In the genomic region with DNA sequence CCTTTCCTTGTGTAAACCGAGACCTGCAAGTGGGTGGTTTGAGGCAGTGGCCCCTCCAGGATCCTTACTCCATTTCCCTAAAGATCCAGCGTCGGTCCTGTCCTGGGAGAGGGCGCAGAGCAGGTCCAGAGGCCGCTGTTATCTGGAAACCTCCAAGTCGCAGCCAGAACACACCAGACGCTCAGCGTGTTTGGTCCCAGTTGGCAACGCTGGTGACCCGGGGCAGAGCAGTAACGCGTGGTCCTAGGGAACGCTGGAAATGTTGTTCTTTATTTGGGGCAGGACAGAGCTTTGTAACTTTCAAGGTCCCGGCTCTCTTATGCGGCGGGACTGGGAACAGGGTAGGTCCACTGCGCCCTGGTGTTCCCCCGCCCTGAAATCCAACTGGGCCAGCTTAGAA, we compare ENCODE assay signal across 9 mouse cellular contexts. TPM values are rescaled to one million over a fixed set of nuclear protein-coding genes. Genes with fewer than 3 reads are reported as not detected.
DNase-seq lines count a peak whose midpoint lies in the region; ATAC-seq and TF ChIP-seq lines count a peak whose summit lies in the region.
"Had no signal": no experiment of that assay in that cellular context is flagged by ENCODE, and none has a peak within 500 bp of the region (broad histone marks: within the 10 kb centered on the region; RNA-seq: fewer than 3 reads in every experiment).

No protein-coding gene starts in this region.

- peaks cover 4% of the 10 kb centered on the region; the same call in 1 of the 2 replicates for H3K27me3 ChIP-seq in heart, postnatal 0 days (ENCODE audit: control insufficient read depth, insufficient read depth, low read length)

- peak overlapping the region; percentile 67 for H3K4me3 ChIP-seq in layer of hippocampus, adult 2 months
- H3K4me3 ChIP-seq in brown adipose tissue, adult 24 weeks (ENCODE audit: insufficient read depth, low read depth, low read length): peak overlapping the region; percentile 92
- H3K4me3 ChIP-seq in heart, postnatal 0 days (ENCODE audit: low read depth, low read length): peak overlapping the region; percentile 92
- peak overlapping the region; percentile 69 for H3K4me3 ChIP-seq in macrophage (ENCODE audit: inconsistent target)

- H3K36me3 ChIP-seq in heart, postnatal 0 days (replicated peaks; ENCODE audit: control insufficient read depth, insufficient read depth, low read length): peaks cover 2% of the 10 kb centered on the region
- no peaks in the 10 kb centered on the region for H3K36me3 ChIP-seq in macrophage (ENCODE audit: inconsistent target)

- WGBS in heart, postnatal 0 days: 4% methylated on average over 18 of the region's 18 CpGs
- 16% methylated on average over 18 of the region's 18 CpGs for WGBS in macrophage (ENCODE audit: missing documents)

- H3K9ac ChIP-seq in heart, postnatal 0 days (replicated peaks; ENCODE audit: low read depth, low read length): peak overlapping the region; percentile 87

- H3K27ac ChIP-seq in layer of hippocampus, adult 2 months: peak overlapping the region; percentile 86
- peak overlapping the region; percentile 61; the same call in 1 of the 2 replicates for H3K27ac ChIP-seq in brown adipose tissue, adult 24 weeks (replicated peaks; ENCODE audit: low read depth, low read length)
- H3K27ac ChIP-seq in heart, postnatal 0 days (ENCODE audit: low read depth): peak overlapping the region; percentile 94
- peak overlapping the region; percentile 33; the same call in 1 of the 2 replicates for H3K27ac ChIP-seq in macrophage

- peak; percentile 10; the same call in 1 of the 2 replicates for ATAC-seq in heart, postnatal 0 days (ENCODE audit: insufficient read depth, low read depth)

- DNase-seq in layer of hippocampus, adult 2 months (ENCODE audit: low spot score in 2 of 2): no peak
- no peak for DNase-seq in layer of hippocampus, adult 8-10 months (ENCODE audit: low spot score in 2 of 2)
- DNase-seq in heart, postnatal 0 days (ENCODE audit: low spot score): no peak
- no peak for DNase-seq in left cerebral cortex, adult 8-10 months (ENCODE audit: low spot score in 2 of 2)
- no peak for DNase-seq in frontal cortex, postnatal 14 days (ENCODE audit: low spot score in 2 of 2)
- DNase-seq in adrenal gland, adult 18-20 months (ENCODE audit: low spot score in 2 of 2): no peak

- H3K79me2 ChIP-seq in macrophage (ENCODE audit: inconsistent target): peaks cover 26% of the 10 kb centered on the region

- peak overlapping the region; percentile 72 for H3K4me2 ChIP-seq in heart, postnatal 0 days (ENCODE audit: low read depth, low read length)

- no peaks in the 10 kb centered on the region for H3K9me3 ChIP-seq in heart, postnatal 0 days (replicated peaks; ENCODE audit: control insufficient read depth, low read length)

- TF ChIP-seq EP300 in heart, postnatal 0 days (IDR thresholded peaks at IDR 0.05; ENCODE audit: low read depth): no peak

- TF ChIP-seq CTCF in layer of hippocampus, adult 2 months (conservative IDR thresholded peaks at IDR 0.05): no peak
- no peak for TF ChIP-seq CTCF in heart, postnatal 0 days (IDR thresholded peaks at IDR 0.05; ENCODE audit: low read depth)

- H3K4me1 ChIP-seq in brown adipose tissue, adult 24 weeks (ENCODE audit: control insufficient read depth, insufficient read depth, insufficient read length, low read length): peaks cover 13% of the 10 kb centered on the region
- peaks cover 26% of the 10 kb centered on the region for H3K4me1 ChIP-seq in heart, postnatal 0 days (ENCODE audit: control insufficient read depth, insufficient read depth)

RNA-seq across cellular contexts. Expression of a gene that starts 0.4 kb away (rescaled TPM):
- 10 to 100 TPM; 20.4 to 23.8 TPM for total RNA-seq in layer of hippocampus, adult 2 months (2021)
- total RNA-seq in layer of hippocampus, adult 8-10 months (2022): 10 to 100 TPM; 25.6 to 39.3 (median 29.1) TPM
- polyA plus RNA-seq in brown adipose tissue, adult 24 weeks (2012; ENCODE audit: insufficient read depth, insufficient read length, missing spikeins): 6.1 and 6.3 TPM in 2 replicates
- total RNA-seq in heart, postnatal 0 days (2014; rRNA removed; ENCODE audit: low replicate concordance): 17.2 and 30.5 TPM in 2 replicates
- polyA plus RNA-seq in heart, postnatal 0 days (2015; fragmentation: Nextera tagmentation; extraction: Ambion mirVana): 8.5 and 9.6 TPM in 2 replicates
- 10 to 100 TPM; 16.7 to 54.7 (median 36.4) TPM for total RNA-seq in macrophage (2018; cell fraction: chromatin; rRNA removed)
- total RNA-seq in macrophage (2018; cell fraction: cytosol; rRNA removed): 10 to 100 TPM; 12.9 to 22.6 (median 18.5) TPM
- 10 to 100 TPM; 15.0 to 41.3 (median 25.5) TPM for total RNA-seq in macrophage (2018; cell fraction: nucleus; rRNA removed)
- 15.0 to 21.6 TPM (median 19.5 TPM) in 3 replicates for polyA plus RNA-seq in macrophage (2018)
- 10 to 100 TPM; 26.8 to 31.9 (median 30.4) TPM for total RNA-seq in left cerebral cortex, adult 8-10 months (2022)
- 10 to 100 TPM; 44.7 to 77.9 TPM for total RNA-seq in adrenal gland, adult 18-20 months (2021)

RNA-seq across cellular contexts. Expression of a gene that starts 6.9 kb away (rescaled TPM):
- total RNA-seq in layer of hippocampus, adult 2 months (2021): 10 to 100 TPM; 11.4 to 12.9 TPM
- 1 to 10 TPM; 6.6 to 8.4 (median 7.8) TPM for total RNA-seq in layer of hippocampus, adult 8-10 months (2022)
- not detected in 2 replicates for polyA plus RNA-seq in brown adipose tissue, adult 24 weeks (2012; ENCODE audit: insufficient read depth, insufficient read length, missing spikeins)
- 1.2 and 1.3 TPM in 2 replicates for total RNA-seq in heart, postnatal 0 days (2014; rRNA removed; ENCODE audit: low replicate concordance)
- polyA plus RNA-seq in heart, postnatal 0 days (2015; fragmentation: Nextera tagmentation; extraction: Ambion mirVana): 1.6 and 1.7 TPM in 2 replicates
- not detected for total RNA-seq in macrophage (2018; cell fraction: chromatin; rRNA removed)
- total RNA-seq in macrophage (2018; cell fraction: cytosol; rRNA removed): 1 to 10 TPM in 3 of 26 experiments, under 1 TPM in 23; 0.18 to 1.4 (median 0.53) TPM
- under 1 TPM in 2 of 26 experiments, not detected in 24; 0.51 to 0.92 TPM for total RNA-seq in macrophage (2018; cell fraction: nucleus; rRNA removed)
- polyA plus RNA-seq in macrophage (2018): 0.14 to 1.1 TPM (median 0.87 TPM) in 3 replicates
- total RNA-seq in left cerebral cortex, adult 8-10 months (2022): under 1 TPM; 0.22 to 0.70 (median 0.49) TPM
- 1 to 10 TPM; 3.3 to 5.7 TPM for total RNA-seq in adrenal gland, adult 18-20 months (2021)
- total RNA-seq: neutrophil, adult 5-6 weeks had no signal

RNA-seq across cellular contexts. Expression of a gene that starts 37.6 kb away (rescaled TPM):
- total RNA-seq in layer of hippocampus, adult 2 months (2021): 10 to 100 TPM; 42.9 to 44.9 TPM
- total RNA-seq in layer of hippocampus, adult 8-10 months (2022): 10 to 100 TPM; 36.2 to 39.7 (median 39.3) TPM
- 13.3 and 18.2 TPM in 2 replicates for polyA plus RNA-seq in brown adipose tissue, adult 24 weeks (2012; ENCODE audit: insufficient read depth, insufficient read length, missing spikeins)
- 33.0 and 36.4 TPM in 2 replicates for total RNA-seq in heart, postnatal 0 days (2014; rRNA removed; ENCODE audit: low replicate concordance)
- polyA plus RNA-seq in heart, postnatal 0 days (2015; fragmentation: Nextera tagmentation; extraction: Ambion mirVana): 34.1 and 35.5 TPM in 2 replicates
- 10 to 100 TPM in 11 of 26 experiments, 1 to 10 TPM in 15; 1.6 to 22.7 (median 8.9) TPM for total RNA-seq in macrophage (2018; cell fraction: chromatin; rRNA removed)
- 10 to 100 TPM in 18 of 26 experiments, 1 to 10 TPM in 8; 6.3 to 20.2 (median 12.6) TPM for total RNA-seq in macrophage (2018; cell fraction: cytosol; rRNA removed)
- 10 to 100 TPM in 8 of 26 experiments, 1 to 10 TPM in 18; 2.4 to 21.9 (median 6.5) TPM for total RNA-seq in macrophage (2018; cell fraction: nucleus; rRNA removed)
- polyA plus RNA-seq in macrophage (2018): 6.7 to 27.5 TPM (median 13.8 TPM) in 3 replicates
- 10 to 100 TPM; 26.3 to 29.3 (median 28.5) TPM for total RNA-seq in left cerebral cortex, adult 8-10 months (2022)
- 10 to 100 TPM; 30.3 to 34.3 TPM for total RNA-seq in adrenal gland, adult 18-20 months (2021)

RNA-seq across cellular contexts. Expression of a gene that starts 48.8 kb away (rescaled TPM):
- total RNA-seq in layer of hippocampus, adult 2 months (2021): 1 to 10 TPM; 1.4 to 2.0 TPM
- total RNA-seq in layer of hippocampus, adult 8-10 months (2022): 1 to 10 TPM in 2 of 4 experiments, under 1 TPM in 2; 0.68 to 3.4 (median 1.7) TPM
- polyA plus RNA-seq in brown adipose tissue, adult 24 weeks (2012; ENCODE audit: insufficient read depth, insufficient read length, missing spikeins): not detected in 2 replicates
- not detected in 2 replicates for total RNA-seq in heart, postnatal 0 days (2014; rRNA removed; ENCODE audit: low replicate concordance)
- 0.05 and 0.07 TPM in 2 replicates for polyA plus RNA-seq in heart, postnatal 0 days (2015; fragmentation: Nextera tagmentation; extraction: Ambion mirVana)
- not detected for total RNA-seq in macrophage (2018; cell fraction: chromatin; rRNA removed)
- total RNA-seq in macrophage (2018; cell fraction: cytosol; rRNA removed): not detected
- total RNA-seq in macrophage (2018; cell fraction: nucleus; rRNA removed): not detected
- not detected in 3 replicates for polyA plus RNA-seq in macrophage (2018)
- 1 to 10 TPM in 1 of 4 experiments, under 1 TPM in 3; 0.20 to 1.2 (median 0.58) TPM for total RNA-seq in left cerebral cortex, adult 8-10 months (2022)
- under 1 TPM; 0.32 to 0.73 TPM for total RNA-seq in adrenal gland, adult 18-20 months (2021)
- total RNA-seq: neutrophil, adult 5-6 weeks had no signal

Comparison
In these comparisons a context has a peak if more than half of its experiments do, and no peak if none do; other contexts are left out.
1. H3K27ac ChIP-seq: peak in every context shown above with its lines; median percentile 94 in heart, postnatal 0 days; 86 in layer of hippocampus, adult 2 months; 61 in brown adipose tissue, adult 24 weeks; 33 in macrophage.